Mouse (Mus musculus): ENCODE measurements around the gene Slc16a11. TPM values are rescaled to one million over a fixed set of nuclear protein-coding genes. Genes with fewer than 3 reads are reported as not detected.

Gene Slc16a11
- polyA plus RNA-seq, 1 experiment from 2014 or later: 0.36 TPM

GRCm38 (mm10) chr11:70239541-70240279 is 27.2 kb downstream of the Slc16a11 start, which contains the start of the genes Gm21988 and Rnasek:
Gene Gm21988, minus strand, starts transcription at chr11:70239830.
Gene Rnasek, minus strand, starts transcription at chr11:70239842.
- no peaks in the 10 kb centered on the region for H3K9me3 ChIP-seq (replicated peaks; ENCODE audit: control insufficient read depth, low read length)
- WGBS (ENCODE audit: insufficient replicate concordance): under 1% methylated on average over 33 of the region's 35 CpGs
- ATAC-seq (replicated peaks; ENCODE audit: insufficient number of reproducible peaks, low FRiP score, low TSS enrichment): 0 out of 2 replicates have a peak, but pooled peaks have one; percentile 32

GRCm38 (mm10) chr11:70242591-70242990 is 30.0 kb downstream of the Slc16a11 start:
- H3K4me2 ChIP-seq: no peak overlapping the region
- 66% methylated on average over 11 of the region's 11 CpGs for WGBS (ENCODE audit: insufficient replicate concordance)
- ATAC-seq (replicated peaks; ENCODE audit: insufficient number of reproducible peaks, low FRiP score, low TSS enrichment): no peak
- no peak overlapping the region for H3K9ac ChIP-seq (ENCODE audit: low read depth, low read length)
- no peaks in the 10 kb centered on the region for H3K9me3 ChIP-seq (replicated peaks; ENCODE audit: control insufficient read depth, low read length)
- no peak overlapping the region for H3K27ac ChIP-seq (ENCODE audit: low read depth, low read length)
- peaks cover 15% of the 10 kb centered on the region; the same call in 1 of the 2 replicates for H3K4me1 ChIP-seq (ENCODE audit: control insufficient read depth, insufficient read depth, low read length)
- H3K36me3 ChIP-seq (ENCODE audit: control insufficient read depth, insufficient read depth, low read length): no peaks in the 10 kb centered on the region
- H3K4me3 ChIP-seq (ENCODE audit: low read depth, low read length): no peak overlapping the region
- H3K27me3 ChIP-seq (ENCODE audit: control insufficient read depth, insufficient read depth, low read length): peaks cover 10% of the 10 kb centered on the region; the same call in 1 of the 2 replicates

More at GRCm38 (mm10) chr11:70239541-70240279, 27.2 kb downstream of the Slc16a11 start, which contains the start of the genes Gm21988 and Rnasek:
- Histone ChIP-seq H3K4me1 (ENCODE audit: control insufficient read depth, insufficient read depth, low read length) (peaks cover 27% of the 10 kb centered on the region), H3K27me3 (ENCODE audit: control insufficient read depth, insufficient read depth, low read length) (0 out of 2 replicates have a peak, but pooled peaks cover 4% of the 10 kb centered on the region), H3K9ac (ENCODE audit: low read depth, low read length) (peak within 1 kb of the TSS; percentile 93), H3K36me3 (ENCODE audit: control insufficient read depth, insufficient read depth, low read length) (0 out of 2 replicates have a peak, but pooled peaks cover 2% of the 10 kb centered on the region), H3K4me2 (peak within 1 kb of the TSS; percentile 94), H3K27ac (ENCODE audit: low read depth, low read length) (peak within 1 kb of the TSS; percentile 96), H3K4me3 (ENCODE audit: low read depth, low read length) (peak within 1 kb of the TSS; percentile 77)

DNA sequence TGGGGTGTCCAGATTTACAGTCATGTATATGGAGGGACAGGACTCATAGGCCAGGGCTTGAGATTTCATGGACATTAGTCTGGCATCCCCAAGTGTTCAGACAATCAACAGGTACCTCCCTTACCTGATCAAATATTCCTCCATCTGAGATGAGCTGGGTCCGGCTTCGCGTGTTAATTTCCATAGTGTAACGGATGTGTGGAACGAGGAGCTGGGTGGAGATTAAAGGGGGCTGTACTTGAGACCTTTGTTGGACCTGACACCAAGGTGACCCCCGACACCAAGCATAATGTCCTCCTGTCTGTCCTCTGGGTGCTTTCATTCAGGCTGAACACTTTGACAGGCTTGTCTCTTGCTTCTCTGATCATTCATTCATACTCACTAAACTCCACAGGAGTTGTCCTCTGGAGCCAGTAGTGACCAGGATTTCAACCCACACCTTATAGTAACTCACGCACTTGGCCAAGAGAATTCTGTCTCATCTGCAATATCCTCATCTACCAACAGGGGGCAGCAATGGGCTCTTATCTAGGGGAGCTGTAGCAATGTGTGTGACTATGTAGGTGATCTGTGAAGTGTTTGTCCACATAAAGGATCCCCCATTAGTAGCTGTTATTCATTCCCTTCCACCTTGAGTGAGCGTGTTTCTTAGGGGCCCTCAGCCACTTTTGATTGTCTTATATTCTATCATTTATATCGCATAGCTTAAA is 34.7 kb downstream of the Slc16a11 start:
- no peak for ATAC-seq (replicated peaks; ENCODE audit: insufficient number of reproducible peaks, low FRiP score, low TSS enrichment)
- Histone ChIP-seq H3K9me3 (replicated peaks; ENCODE audit: control insufficient read depth, low read length) (no peaks in the 10 kb centered on the region), H3K27ac (ENCODE audit: low read depth, low read length) (no peak overlapping the region), H3K4me2 (no peak overlapping the region), H3K36me3 (ENCODE audit: control insufficient read depth, insufficient read depth, low read length) (no peaks in the 10 kb centered on the region), H3K4me3 (ENCODE audit: low read depth, low read length) (no peak overlapping the region), H3K9ac (ENCODE audit: low read depth, low read length) (no peak overlapping the region), H3K4me1 (ENCODE audit: control insufficient read depth, insufficient read depth, low read length) (no peaks in the 10 kb centered on the region), H3K27me3 (ENCODE audit: control insufficient read depth, insufficient read depth, low read length) (peaks cover 16% of the 10 kb centered on the region; the same call in 1 of the 2 replicates)
- 47% methylated on average over 9 of the region's 9 CpGs for WGBS (ENCODE audit: insufficient replicate concordance)

DNA sequence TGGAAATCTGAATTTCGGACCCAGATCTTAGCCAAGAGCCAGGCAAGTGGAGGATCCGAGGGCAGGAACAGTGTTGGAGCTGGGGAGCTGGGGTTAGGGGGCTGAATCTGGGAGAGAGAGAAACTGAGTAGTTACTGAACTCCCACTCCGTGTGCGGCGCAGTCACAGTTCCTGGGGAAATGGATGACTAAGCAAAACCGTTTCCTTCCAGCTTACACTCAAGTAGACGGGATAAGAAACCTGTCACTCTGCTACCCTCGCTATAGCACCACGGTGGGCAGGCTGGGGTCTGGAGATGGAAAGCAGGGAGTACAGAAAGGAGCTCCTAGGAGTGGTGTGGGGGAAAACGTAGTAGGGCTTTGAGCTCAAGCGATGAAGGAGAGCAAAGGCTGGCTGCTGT is 37.6 kb downstream of the Slc16a11 start:
- H3K27ac ChIP-seq (ENCODE audit: low read depth, low read length): no peak overlapping the region
- H3K4me2 ChIP-seq: no peak overlapping the region
- H3K9me3 ChIP-seq (replicated peaks; ENCODE audit: control insufficient read depth, low read length): no peaks in the 10 kb centered on the region
- H3K27me3 ChIP-seq (ENCODE audit: control insufficient read depth, insufficient read depth, low read length): peaks cover 40% of the 10 kb centered on the region
- no peak overlapping the region for H3K4me3 ChIP-seq (ENCODE audit: low read depth, low read length)
- ATAC-seq (replicated peaks; ENCODE audit: insufficient number of reproducible peaks, low FRiP score, low TSS enrichment): no peak
- H3K36me3 ChIP-seq (ENCODE audit: control insufficient read depth, insufficient read depth, low read length): no peaks in the 10 kb centered on the region
- WGBS (ENCODE audit: insufficient replicate concordance): 57% methylated on average over 11 of the region's 11 CpGs
- H3K4me1 ChIP-seq (ENCODE audit: control insufficient read depth, insufficient read depth, low read length): no peaks in the 10 kb centered on the region
- no peak overlapping the region for H3K9ac ChIP-seq (ENCODE audit: low read depth, low read length)

DNA sequence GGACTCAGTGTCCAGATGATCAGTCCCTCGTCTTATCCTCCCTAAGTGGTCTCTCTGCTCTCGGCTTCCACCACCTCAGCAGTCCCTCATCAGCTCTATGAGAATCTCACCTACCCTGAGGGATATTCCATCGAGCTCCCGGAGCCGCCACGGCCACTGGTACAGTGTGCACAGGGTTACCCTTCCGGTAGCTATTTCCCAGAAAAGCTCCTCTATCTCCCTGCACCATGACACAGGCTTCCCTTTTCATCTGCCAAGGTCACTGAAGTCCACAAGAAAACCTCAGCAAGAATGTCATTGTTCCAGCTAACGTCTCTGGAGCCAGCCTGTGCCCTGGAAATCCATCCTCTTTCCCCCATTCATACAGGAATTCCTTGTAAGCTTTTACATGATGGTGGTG is 39.3 kb downstream of the Slc16a11 start:
- WGBS (ENCODE audit: insufficient replicate concordance): 66% methylated on average over 8 of the region's 8 CpGs
- H3K4me3 ChIP-seq (ENCODE audit: low read depth, low read length): no peak overlapping the region
- no peak overlapping the region for H3K9ac ChIP-seq (ENCODE audit: low read depth, low read length)
- H3K27ac ChIP-seq (ENCODE audit: low read depth, low read length): no peak overlapping the region
- H3K4me1 ChIP-seq (ENCODE audit: control insufficient read depth, insufficient read depth, low read length): no peaks in the 10 kb centered on the region
- ATAC-seq (replicated peaks; ENCODE audit: insufficient number of reproducible peaks, low FRiP score, low TSS enrichment): no peak
- no peaks in the 10 kb centered on the region for H3K36me3 ChIP-seq (ENCODE audit: control insufficient read depth, insufficient read depth, low read length)
- H3K27me3 ChIP-seq (ENCODE audit: control insufficient read depth, insufficient read depth, low read length): peaks cover 37% of the 10 kb centered on the region
- no peaks in the 10 kb centered on the region for H3K9me3 ChIP-seq (replicated peaks; ENCODE audit: control insufficient read depth, low read length)
- H3K4me2 ChIP-seq: no peak overlapping the region

DNA sequence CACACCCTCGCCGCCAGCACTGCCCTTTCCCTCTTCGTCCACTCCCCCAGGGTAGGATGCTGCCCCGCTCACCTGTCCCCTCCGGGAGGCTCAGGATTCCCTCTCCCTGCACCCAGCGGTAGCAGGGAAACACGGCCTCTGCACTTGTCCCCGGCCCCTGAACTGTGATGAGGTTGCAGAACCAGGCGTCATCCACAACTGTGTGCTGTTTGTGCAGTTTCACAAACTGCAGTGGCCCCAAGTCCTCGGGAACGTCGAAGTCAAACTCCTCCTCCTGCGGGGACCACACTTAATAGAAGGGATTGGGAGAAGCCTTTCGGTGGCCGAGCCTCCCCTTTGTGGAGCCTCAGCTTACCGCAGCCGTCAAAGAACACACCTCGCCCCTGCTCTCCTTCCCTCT is 41.8 kb downstream of the Slc16a11 start:
- H3K27me3 ChIP-seq (ENCODE audit: control insufficient read depth, insufficient read depth, low read length): peaks cover 37% of the 10 kb centered on the region
- H3K4me2 ChIP-seq: peak overlapping the region; percentile 62
- 6% methylated on average over 18 of the region's 18 CpGs for WGBS (ENCODE audit: insufficient replicate concordance)

GRCm38 (mm10) chr11:70254931-70255531 is 42.5 kb downstream of the Slc16a11 start, which contains the start of gene Alox12:
Gene Alox12, minus strand, starts transcription at chr11:70255353.
- ATAC-seq (replicated peaks; ENCODE audit: insufficient number of reproducible peaks, low FRiP score, low TSS enrichment): no peak
- Histone ChIP-seq H3K4me2 (peak within 1 kb of the TSS; percentile 62), H3K9me3 (replicated peaks; ENCODE audit: control insufficient read depth, low read length) (no peaks in the 10 kb centered on the region), H3K27me3 (ENCODE audit: control insufficient read depth, insufficient read depth, low read length) (peaks cover 37% of the 10 kb centered on the region), H3K36me3 (ENCODE audit: control insufficient read depth, insufficient read depth, low read length) (no peaks in the 10 kb centered on the region), H3K27ac (ENCODE audit: low read depth, low read length) (no peak within 1 kb of the TSS), H3K4me3 (ENCODE audit: low read depth, low read length) (peak within 1 kb of the TSS; percentile 33), H3K9ac (ENCODE audit: low read depth, low read length) (peak within 1 kb of the TSS; percentile 39), H3K4me1 (ENCODE audit: control insufficient read depth, insufficient read depth, low read length) (no peaks in the 10 kb centered on the region)
- under 1% methylated on average over 25 of the region's 25 CpGs for WGBS (ENCODE audit: insufficient replicate concordance)

More for the DNA sequence above, 41.8 kb downstream of the Slc16a11 start:
- Histone ChIP-seq H3K36me3 (ENCODE audit: control insufficient read depth, insufficient read depth, low read length) (no peaks in the 10 kb centered on the region), H3K4me3 (ENCODE audit: low read depth, low read length) (peak overlapping the region; percentile 33), H3K9me3 (replicated peaks; ENCODE audit: control insufficient read depth, low read length) (no peaks in the 10 kb centered on the region), H3K9ac (ENCODE audit: low read depth, low read length) (no peak overlapping the region), H3K27ac (ENCODE audit: low read depth, low read length) (no peak overlapping the region), H3K4me1 (ENCODE audit: control insufficient read depth, insufficient read depth, low read length) (no peaks in the 10 kb centered on the region)
- no peak for ATAC-seq (replicated peaks; ENCODE audit: insufficient number of reproducible peaks, low FRiP score, low TSS enrichment)

GRCm38 (mm10) chr11:70259035-70259434 is 46.5 kb downstream of the Slc16a11 start:
- H3K4me1 ChIP-seq (ENCODE audit: control insufficient read depth, insufficient read depth, low read length): no peaks in the 10 kb centered on the region
- no peaks in the 10 kb centered on the region for H3K36me3 ChIP-seq (ENCODE audit: control insufficient read depth, insufficient read depth, low read length)
- no peak overlapping the region for H3K27ac ChIP-seq (ENCODE audit: low read depth, low read length)
- peaks cover 14% of the 10 kb centered on the region for H3K27me3 ChIP-seq (ENCODE audit: control insufficient read depth, insufficient read depth, low read length)
- 88% methylated on average over 4 of the region's 4 CpGs for WGBS (ENCODE audit: insufficient replicate concordance)
- no peak for ATAC-seq (replicated peaks; ENCODE audit: insufficient number of reproducible peaks, low FRiP score, low TSS enrichment)
- no peak overlapping the region for H3K4me2 ChIP-seq
- no peak overlapping the region for H3K9ac ChIP-seq (ENCODE audit: low read depth, low read length)
- H3K4me3 ChIP-seq (ENCODE audit: low read depth, low read length): no peak overlapping the region
- no peaks in the 10 kb centered on the region for H3K9me3 ChIP-seq (replicated peaks; ENCODE audit: control insufficient read depth, low read length)

All from heart, embryonic 11.5 days (tissue).